In the genomic region with DNA sequence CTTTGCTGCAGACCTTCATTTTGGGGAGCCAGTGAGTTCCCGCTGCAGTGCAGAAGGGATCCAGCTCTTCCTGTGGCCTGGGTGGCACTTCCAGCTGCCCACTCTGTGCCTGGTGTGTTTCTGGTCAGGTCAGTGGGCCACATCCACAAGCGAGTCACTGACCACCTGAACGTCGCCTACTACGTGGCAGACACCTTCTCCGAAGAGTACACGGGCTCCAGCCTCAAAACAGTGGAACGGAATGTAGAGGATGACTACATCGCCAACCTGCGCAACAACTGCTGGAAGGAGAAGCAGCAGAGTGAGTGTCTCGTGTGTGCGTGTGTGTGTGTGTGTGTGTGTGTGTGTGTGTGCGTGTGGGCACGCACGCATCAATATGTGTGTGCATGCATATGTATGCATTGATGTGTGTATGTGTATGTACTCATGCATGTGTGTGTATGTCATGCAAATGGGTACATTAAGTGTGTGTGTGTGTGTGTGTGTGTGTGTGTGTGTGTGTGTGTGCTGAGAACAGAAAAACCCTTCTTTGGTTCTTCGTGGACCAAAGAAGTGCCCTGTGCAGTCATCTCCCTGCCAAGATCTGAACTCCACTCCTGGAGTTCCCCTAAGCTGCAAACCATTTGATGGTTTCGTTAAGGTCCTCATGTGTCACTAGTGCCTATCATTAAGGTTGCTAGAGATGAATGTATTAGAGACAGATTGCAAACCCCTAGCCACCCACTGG, we compare ENCODE assay signal across 13 mouse cellular contexts. TPM values are rescaled to one million over a fixed set of nuclear protein-coding genes. Genes with fewer than 3 reads are reported as not detected.
DNase-seq lines count a peak whose midpoint lies in the region; ATAC-seq and TF ChIP-seq lines count a peak whose summit lies in the region.
"Had no signal": no experiment of that assay in that cellular context is flagged by ENCODE, and none has a peak within 500 bp of the region (broad histone marks: within the 10 kb centered on the region; RNA-seq: fewer than 3 reads in every experiment).

No protein-coding gene starts in this region.

- TF ChIP-seq RAD21 in CH12.LX (IDR thresholded peaks at IDR 0.05; ENCODE audit: low read depth, low read length) = no peak; the same call in 1 of the 2 replicates

- ATAC-seq in limb, embryonic 15.5 days (ENCODE audit: insufficient number of reproducible peaks, low FRiP score, low TSS enrichment, low read depth) = no peak

- no peak overlapping the region for H3K4me3 ChIP-seq in layer of hippocampus, adult 2 months
- peak overlapping the region in 1 of 3 experiments; percentile 52 for H3K4me3 ChIP-seq in CH12.LX (replicated peaks in 1 of 3; ENCODE audit: low read depth in 2 of 3, low read length in 2 of 3, poor library complexity in 1 of 3)
- H3K4me3 ChIP-seq in cortical plate, adult 2 months (ENCODE audit: insufficient read depth, low read length) = no peak overlapping the region
- H3K4me3 ChIP-seq in limb, embryonic 15.5 days = no peak overlapping the region
- no peak overlapping the region for H3K4me3 ChIP-seq in kidney, adult 2 months (ENCODE audit: insufficient read depth, low read depth, low read length)

- dilution Hi-C loops in CH12.LX (cut with MboI; ENCODE audit: extremely low pct_ligation_motif_present, extremely low pct_unique_long_range_greater_than_20kb, low sequenced_read_pairs) = no loop called here

- intact Hi-C loops in left cerebral cortex, postnatal 14 days (cut with DNase I) = loop anchor here (2.0 to 10.0 kb wide), 4 partner anchors 171 to 349 kb away; partner anchors contain the start of gene Spock2

- peaks cover 45 to 62% of the 10 kb centered on the region in 2 experiments for H3K4me1 ChIP-seq in CH12.LX (ENCODE audit: control insufficient read depth in 1 of 2, insufficient read depth in 2 of 2)
- H3K4me1 ChIP-seq in cortical plate, adult 2 months (ENCODE audit: control insufficient read depth, insufficient read depth, low read length) = peaks cover 24% of the 10 kb centered on the region
- peaks cover 54% of the 10 kb centered on the region for H3K4me1 ChIP-seq in limb, embryonic 15.5 days
- H3K4me1 ChIP-seq in kidney, adult 2 months (ENCODE audit: control insufficient read depth, insufficient read depth, low read length) = peaks cover 13% of the 10 kb centered on the region

- no peak for TF ChIP-seq POLR2A in CH12.LX (IDR thresholded peaks at IDR 0.05; ENCODE audit: low read depth, low read length)
- no peak for TF ChIP-seq POLR2A in cortical plate, adult 2 months (IDR thresholded peaks at IDR 0.05; ENCODE audit: extremely low read depth, insufficient read depth, low read length)
- TF ChIP-seq POLR2A in kidney, adult 2 months (IDR thresholded peaks at IDR 0.05; ENCODE audit: low read depth, low read length) = no peak

- peaks cover 71 to 76% of the 10 kb centered on the region in 2 experiments for H3K36me3 ChIP-seq in CH12.LX (replicated peaks in 1 of 2; ENCODE audit: control insufficient read depth in 1 of 2, insufficient read depth in 1 of 2, low read length in 1 of 2)
- peaks cover 72% of the 10 kb centered on the region for H3K36me3 ChIP-seq in limb, embryonic 15.5 days
- H3K36me3 ChIP-seq in kidney, adult 2 months (ENCODE audit: control insufficient read depth, insufficient read depth, low read length) = no peaks in the 10 kb centered on the region; the same call in 1 of the 2 replicates

- peak overlapping the region; percentile 99 for H3K27ac ChIP-seq in layer of hippocampus, adult 2 months
- peak overlapping the region; percentile 61 for H3K27ac ChIP-seq in CH12.LX (ENCODE audit: insufficient read depth, low read depth)
- peak overlapping the region; percentile 30; the same call in 1 of the 2 replicates for H3K27ac ChIP-seq in cortical plate, adult 2 months (ENCODE audit: insufficient read depth, low read length)
- peak overlapping the region; percentile 47 for H3K27ac ChIP-seq in limb, embryonic 15.5 days
- H3K27ac ChIP-seq in kidney, adult 2 months (ENCODE audit: insufficient read depth, low read depth, low read length) = no peak overlapping the region
- H3K27ac ChIP-seq: liver, embryonic 14.5 days had no signal

- no peaks in the 10 kb centered on the region for H3K79me2 ChIP-seq in CH12.LX (replicated peaks; ENCODE audit: control insufficient read depth, extremely low read depth, insufficient read depth, poor library complexity, severe bottlenecking)

- no peak for TF ChIP-seq CTCF in layer of hippocampus, adult 2 months (conservative IDR thresholded peaks at IDR 0.05)
- TF ChIP-seq CTCF in CH12.LX (conservative IDR thresholded peaks at IDR 0.05 in 1 of 2, IDR thresholded peaks at IDR 0.05 in 1 of 2; ENCODE audit: low read depth in 2 of 2, low read length in 2 of 2) = no peak
- TF ChIP-seq CTCF in cortical plate, adult 2 months (IDR thresholded peaks at IDR 0.05; ENCODE audit: extremely low read depth, insufficient read depth, low read length) = no peak
- no peak for TF ChIP-seq CTCF in kidney, adult 2 months (conservative IDR thresholded peaks at IDR 0.05; ENCODE audit: insufficient read depth, insufficient read length, low read depth, low read length)

- H3K4me2 ChIP-seq in CH12.LX (ENCODE audit: insufficient read depth, low read depth, poor library complexity, severe bottlenecking) = no peak overlapping the region
- no peak overlapping the region for H3K4me2 ChIP-seq in limb, embryonic 15.5 days
- H3K4me2 ChIP-seq: heart, embryonic 11.5 days had no signal

- no peaks in the 10 kb centered on the region for H3K27me3 ChIP-seq in CH12.LX (replicated peaks)
- H3K27me3 ChIP-seq in limb, embryonic 15.5 days = no peaks in the 10 kb centered on the region
- H3K27me3 ChIP-seq in kidney, adult 2 months (replicated peaks; ENCODE audit: control insufficient read depth, insufficient read depth, low read length) = no peaks in the 10 kb centered on the region

- H3K9me3 ChIP-seq in CH12.LX (replicated peaks; ENCODE audit: low read length) = no peaks in the 10 kb centered on the region
- H3K9me3 ChIP-seq in limb, embryonic 15.5 days = no peaks in the 10 kb centered on the region
- H3K9me3 ChIP-seq: G1E had no signal

- no peak for DNase-seq in layer of hippocampus, adult 2 months (ENCODE audit: low spot score in 2 of 2)
- no peak for DNase-seq in layer of hippocampus, adult 18-20 months (ENCODE audit: low spot score in 2 of 2)
- DNase-seq in CH12.LX (ENCODE audit: extremely low read depth) = no peak
- no peak for DNase-seq in kidney, adult 2 months
- DNase-seq in kidney, adult 8-10 months = no peak
- DNase-seq in left cerebral cortex, postnatal 14 days (ENCODE audit: low spot score in 2 of 2) = no peak
- DNase-seq: cerebellum, adult 11 months; layer of hippocampus, adult 9-11 months had no signal

- H3K9ac ChIP-seq in CH12.LX (ENCODE audit: insufficient read depth, low read depth) = no peak overlapping the region
- 0 out of 2 replicates have a peak overlapping the region, but pooled peaks have one; percentile 7 for H3K9ac ChIP-seq in limb, embryonic 15.5 days
- H3K9ac ChIP-seq: liver, embryonic 14.5 days had no signal

- WGBS in limb, embryonic 15.5 days = 92% methylated on average over 17 of the region's 17 CpGs
- WGBS in kidney, adult 2 months = 93% methylated on average over 17 of the region's 17 CpGs

- in situ Hi-C loops in CH12.LX (cut with MboI; ENCODE audit: low pct_ligation_motif_present, low pct_unique_long_range_greater_than_20kb, low sequenced_read_pairs) = loop anchor here (5.0 to 10.0 kb wide), 4 partner anchors 57 to 339 kb away; partner anchors contain the start of gene Ddit4

- no peak for TF ChIP-seq EP300 in CH12.LX (IDR thresholded peaks at IDR 0.05; ENCODE audit: low read length)

TF ChIP-seq in CH12.LX, 34 proteins besides CTCF, POLR2A, EP300 and RAD21:
- TF ChIP-seq USF1 (IDR thresholded peaks at IDR 0.05; ENCODE audit: low read depth, low read length) = no peak
- TF ChIP-seq POLR2AphosphoS2 (IDR thresholded peaks at IDR 0.05; ENCODE audit: low read depth, low read length) = no peak
- no peak for TF ChIP-seq MXI1 (IDR thresholded peaks at IDR 0.05; ENCODE audit: low read depth, low read length)
- no peak for TF ChIP-seq MEF2A (IDR thresholded peaks at IDR 0.05; ENCODE audit: borderline replicate concordance, low read depth, low read length)
- no peak for TF ChIP-seq ELF1 (IDR thresholded peaks at IDR 0.05; ENCODE audit: low read depth, low read length)
- TF ChIP-seq ZC3H11A (IDR thresholded peaks at IDR 0.05; ENCODE audit: low read depth, low read length) = no peak
- no peak for TF ChIP-seq JUN (IDR thresholded peaks at IDR 0.05; ENCODE audit: insufficient read depth, low read depth, low read length)
- no peak for TF ChIP-seq TBP (conservative IDR thresholded peaks at IDR 0.05; ENCODE audit: low read depth, low read length)
- TF ChIP-seq BHLHE40 (IDR thresholded peaks at IDR 0.05; ENCODE audit: low read depth, low read length) = no peak
- no peak for TF ChIP-seq PAX5 (IDR thresholded peaks at IDR 0.05; ENCODE audit: low read length)
- no peak for TF ChIP-seq USF2 (conservative IDR thresholded peaks at IDR 0.05; ENCODE audit: low read depth, low read length)
- TF ChIP-seq KAT2A (IDR thresholded peaks at IDR 0.05; ENCODE audit: insufficient replicate concordance, low read length) = no peak

RNA-seq across cellular contexts. Expression of gene Dnajb12, which starts 16.3 kb away (rescaled TPM):
- 10 to 100 TPM; 54.4 to 56.8 TPM for total RNA-seq in layer of hippocampus, adult 2 months (2021)
- total RNA-seq in layer of hippocampus, adult 18-20 months (2021) = 10 to 100 TPM; 52.7 to 53.2 TPM
- total RNA-seq in CH12.LX (2012; rRNA removed) = 17.0 and 21.5 TPM in 2 replicates
- 13.1 and 13.9 TPM in 2 replicates for total RNA-seq in CH12.LX (2014; rRNA removed)
- 30.3 and 35.9 TPM in 2 replicates for polyA plus RNA-seq in CH12.LX (2012; ENCODE audit: insufficient read length, low read depth)
- polyA plus RNA-seq in cortical plate, adult 2 months (2012; rRNA removed) = 45.0 and 47.0 TPM in 2 replicates
- 19.5 and 22.9 TPM in 2 replicates for polyA plus RNA-seq in limb, embryonic 15.5 days (2015; fragmentation: Nextera tagmentation; extraction: Ambion mirVana)
- polyA plus RNA-seq in kidney, adult 2 months (2012; rRNA removed) = 85.8 and 87.3 TPM in 2 replicates
- 10 to 100 TPM; 46.3 to 50.6 TPM for total RNA-seq in left cerebral cortex, postnatal 14 days (2021)

RNA-seq across cellular contexts. Expression of gene Ddit4, which starts 56.0 kb away (rescaled TPM):
- 10 to 100 TPM; 63.6 to 66.7 TPM for total RNA-seq in layer of hippocampus, adult 2 months (2021)
- 10 to 100 TPM; 69.7 to 89.5 TPM for total RNA-seq in layer of hippocampus, adult 18-20 months (2021)
- total RNA-seq in CH12.LX (2012; rRNA removed) (45.7 and 136 TPM in 2 replicates), CH12.LX (2014; rRNA removed) (37.5 and 50.6 TPM in 2 replicates)
- polyA plus RNA-seq in CH12.LX (2012; ENCODE audit: insufficient read length, low read depth) = 38.9 and 39.5 TPM in 2 replicates
- polyA plus RNA-seq in cortical plate, adult 2 months (2012; rRNA removed) = 35.7 and 38.3 TPM in 2 replicates
- polyA plus RNA-seq in limb, embryonic 15.5 days (2015; fragmentation: Nextera tagmentation; extraction: Ambion mirVana) = 63.6 and 77.1 TPM in 2 replicates
- polyA plus RNA-seq in kidney, adult 2 months (2012; rRNA removed) = 21.1 and 21.6 TPM in 2 replicates
- 10 to 100 TPM; 52.5 to 76.3 TPM for total RNA-seq in left cerebral cortex, postnatal 14 days (2021)
